Comparison of ENCODE assay signal across 8 mouse cellular contexts in genomic region chr14:121738431-121739403, GRCm38 (mm10). TPM values are rescaled to one million over a fixed set of nuclear protein-coding genes. Genes with fewer than 3 reads are reported as not detected.
DNase-seq lines count a peak whose midpoint lies in the region.

No protein-coding gene starts in this region.

- DNase-seq in cerebellum, postnatal 10 days, result peak; percentile 41 to 54
- DNase-seq in cerebellum, adult 8-10 months, result no peak
- DNase-seq in thymus, postnatal 25 days, result peak; percentile 5
- DNase-seq in thymus, postnatal 10 days (ENCODE audit: low spot score in 2 of 2), result no peak
- peak; percentile 60 to 79 for DNase-seq in left cerebral cortex, postnatal 14 days (ENCODE audit: low spot score in 2 of 2)
- no peak for DNase-seq in urinary bladder, postnatal 10 days (ENCODE audit: low spot score)
- DNase-seq in kidney, postnatal 14 days, result no peak
- no peak for DNase-seq in lung, postnatal 10 days

- intact Hi-C loops in left cerebral cortex, postnatal 14 days (cut with DNase I), result loop anchor here (5.0 to 10.0 kb wide), 2 partner anchors 124 to 146 kb away; no protein-coding TSS in a partner anchor

RNA-seq across cellular contexts. Expression of gene Dock9, which starts 58.9 kb away (rescaled TPM):
- total RNA-seq in left cerebral cortex, postnatal 14 days (2021), result 100 to 1,000 TPM; 136 to 148 TPM

Comparison
In these comparisons a context has a peak if more than half of its experiments do, and no peak if none do; other contexts are left out.
1. DNase-seq: peak in cerebellum, postnatal 10 days (2 of 2), thymus, postnatal 25 days (single experiment) and left cerebral cortex, postnatal 14 days (2 of 2); none in cerebellum, adult 8-10 months (single experiment), thymus, postnatal 10 days (0 of 2), urinary bladder, postnatal 10 days (single experiment), kidney, postnatal 14 days (single experiment) and lung, postnatal 10 days (single experiment).